Mouse (Mus musculus): ENCODE results near the gene Ubap2. TPM values are rescaled to one million over a fixed set of nuclear protein-coding genes. Genes with fewer than 3 reads are reported as not detected.

Gene Ubap2
- total and polyA plus RNA-seq, 2 experiments from 2014 or later: 16.1 to 37.3 TPM

DNA sequence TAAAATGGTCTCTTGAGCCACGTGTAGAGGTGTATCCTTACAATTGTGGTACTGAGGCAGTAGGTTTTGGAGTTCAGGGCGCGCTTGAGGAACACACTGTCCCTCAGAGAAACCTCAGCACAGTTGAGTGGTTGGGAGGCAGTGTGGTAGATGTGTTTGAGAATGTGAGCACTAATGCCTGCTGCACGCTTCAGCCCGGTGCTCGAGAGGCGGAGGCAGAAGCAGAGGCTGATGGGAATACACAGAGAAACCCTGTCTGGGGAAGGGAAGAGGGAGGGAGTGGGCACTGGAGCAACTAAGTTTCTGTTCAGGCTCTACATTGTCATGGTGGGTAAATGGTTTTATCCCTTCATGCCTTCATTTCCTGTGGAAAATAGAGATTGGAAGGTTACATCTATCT is 123.8 kb downstream of the Ubap2 start:
- no peaks in the 10 kb centered on the region for H3K27me3 ChIP-seq (ENCODE audit: insufficient read depth, low read length)
- no peak overlapping the region for H3K4me3 ChIP-seq (ENCODE audit: low read depth, low read length)
- WGBS: 88% methylated on average over 7 of the region's 7 CpGs
- TF ChIP-seq CTCF (IDR thresholded peaks at IDR 0.05; ENCODE audit: low read depth): no peak
- ATAC-seq: no peak
- H3K4me1 ChIP-seq (ENCODE audit: insufficient read depth): no peaks in the 10 kb centered on the region
- no peak overlapping the region for H3K4me2 ChIP-seq (ENCODE audit: low read depth)
- no peaks in the 10 kb centered on the region for H3K36me3 ChIP-seq (ENCODE audit: insufficient read depth)
- no peak overlapping the region for H3K27ac ChIP-seq (ENCODE audit: low read depth, low read length)
- H3K9ac ChIP-seq: no peak overlapping the region
- H3K9me3 ChIP-seq (ENCODE audit: low read length): no peaks in the 10 kb centered on the region
- no peak for DNase-seq

DNA sequence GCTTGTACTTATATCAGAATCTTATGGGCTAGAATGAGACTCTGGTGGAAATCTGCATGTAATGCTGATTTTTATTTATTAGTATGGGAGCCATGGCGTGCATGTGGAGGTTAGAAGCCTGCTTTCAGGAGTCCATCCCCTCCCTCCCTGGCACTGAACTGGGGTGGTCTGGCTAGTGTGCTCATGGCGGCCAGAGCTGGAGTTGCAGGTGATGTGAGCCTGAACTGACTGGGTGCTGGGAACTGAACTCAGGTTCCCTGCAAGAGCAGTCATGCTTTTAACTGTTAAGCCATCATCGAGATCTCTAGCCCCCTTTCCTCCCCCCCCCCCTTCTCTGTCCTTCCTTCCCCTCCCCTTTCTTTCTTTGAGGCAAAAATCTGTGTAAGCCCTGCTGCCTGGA is 125.1 kb downstream of the Ubap2 start:
- H3K27ac ChIP-seq (ENCODE audit: low read depth, low read length): no peak overlapping the region

More for the DNA sequence above, 125.1 kb downstream of the Ubap2 start:
- DNase-seq (no peak), ATAC-seq (no peak)
- no peaks in the 10 kb centered on the region for H3K9me3 ChIP-seq (ENCODE audit: low read length)
- H3K27me3 ChIP-seq (ENCODE audit: insufficient read depth, low read length): no peaks in the 10 kb centered on the region
- no peaks in the 10 kb centered on the region for H3K36me3 ChIP-seq (ENCODE audit: insufficient read depth)
- no peaks in the 10 kb centered on the region for H3K4me1 ChIP-seq (ENCODE audit: insufficient read depth)
- H3K4me2 ChIP-seq (ENCODE audit: low read depth): no peak overlapping the region
- WGBS: 69% methylated on average over 3 of the region's 3 CpGs
- no peak overlapping the region for H3K4me3 ChIP-seq (ENCODE audit: low read depth, low read length)
- no peak for TF ChIP-seq CTCF (IDR thresholded peaks at IDR 0.05; ENCODE audit: low read depth)
- no peak overlapping the region for H3K9ac ChIP-seq

Other genes starting within 250 kb of the Ubap2 start
- gene Aqp7, start 227.0 kb downstream of the Ubap2 start, total RNA-seq (2014; rRNA removed): not detected in 2 replicates
- gene Aqp7, start 227.0 kb downstream of the Ubap2 start, polyA plus RNA-seq (2015; fragmentation: Nextera tagmentation; extraction: Ambion mirVana): not detected in 2 replicates
- 0.23 TPM in 1 of 2 replicates, not detected in the other for gene Aqp3, start 177.0 kb downstream of the Ubap2 start, total RNA-seq (2014; rRNA removed)
- gene Aqp3, start 177.0 kb downstream of the Ubap2 start, polyA plus RNA-seq (2015; fragmentation: Nextera tagmentation; extraction: Ambion mirVana): 0.13 and 0.36 TPM in 2 replicates
- 54.3 and 81.8 TPM in 2 replicates for gene Nol6, start 150.7 kb downstream of the Ubap2 start, total RNA-seq (2014; rRNA removed)
- gene Nol6, start 150.7 kb downstream of the Ubap2 start, polyA plus RNA-seq (2015; fragmentation: Nextera tagmentation; extraction: Ambion mirVana): 39.1 and 46.0 TPM in 2 replicates
- gene Ube2r2, start 139.4 kb downstream of the Ubap2 start, total RNA-seq (2014; rRNA removed): 55.8 and 67.6 TPM in 2 replicates
- gene Ube2r2, start 139.4 kb downstream of the Ubap2 start, polyA plus RNA-seq (2015; fragmentation: Nextera tagmentation; extraction: Ambion mirVana): 39.1 and 46.7 TPM in 2 replicates
- 60.7 and 63.3 TPM in 2 replicates for gene Dcaf12, start 39.7 kb upstream of the Ubap2 start, total RNA-seq (2014; rRNA removed)
- 49.9 and 57.3 TPM in 2 replicates for gene Dcaf12, start 39.7 kb upstream of the Ubap2 start, polyA plus RNA-seq (2015; fragmentation: Nextera tagmentation; extraction: Ambion mirVana)
- gene Ubap1, start 73.9 kb upstream of the Ubap2 start, total RNA-seq (2014; rRNA removed): 38.2 and 50.3 TPM in 2 replicates
- gene Ubap1, start 73.9 kb upstream of the Ubap2 start, polyA plus RNA-seq (2015; fragmentation: Nextera tagmentation; extraction: Ambion mirVana): 52.7 and 59.3 TPM in 2 replicates
- gene Kif24, start 189.7 kb upstream of the Ubap2 start, total RNA-seq (2014; rRNA removed): 2.2 and 4.2 TPM in 2 replicates
- gene Kif24, start 189.7 kb upstream of the Ubap2 start, polyA plus RNA-seq (2015; fragmentation: Nextera tagmentation; extraction: Ambion mirVana): 0.78 and 1.8 TPM in 2 replicates
- gene Nudt2, start 190.0 kb upstream of the Ubap2 start, total RNA-seq (2014; rRNA removed): 56.0 and 80.3 TPM in 2 replicates
- gene Nudt2, start 190.0 kb upstream of the Ubap2 start, polyA plus RNA-seq (2015; fragmentation: Nextera tagmentation; extraction: Ambion mirVana): 95.5 and 101 TPM in 2 replicates
- gene AI464131, start 227.9 kb upstream of the Ubap2 start, total RNA-seq (2014; rRNA removed): 14.7 and 16.0 TPM in 2 replicates
- 4.7 and 8.2 TPM in 2 replicates for gene AI464131, start 227.9 kb upstream of the Ubap2 start, polyA plus RNA-seq (2015; fragmentation: Nextera tagmentation; extraction: Ambion mirVana)
- 11.8 and 15.6 TPM in 2 replicates for gene 1110017D15Rik, start 242.2 kb upstream of the Ubap2 start, total RNA-seq (2014; rRNA removed)
- 21.1 and 21.7 TPM in 2 replicates for gene 1110017D15Rik, start 242.2 kb upstream of the Ubap2 start, polyA plus RNA-seq (2015; fragmentation: Nextera tagmentation; extraction: Ambion mirVana)